Mouse (Mus musculus): ENCODE results near the gene Flvcr2. TPM values are rescaled to one million over a fixed set of nuclear protein-coding genes. Genes with fewer than 3 reads are reported as not detected.

The Flvcr2 gene
- total and polyA plus RNA-seq, 3 experiments = 2.0 to 3.4 (median 2.1) TPM

DNA sequence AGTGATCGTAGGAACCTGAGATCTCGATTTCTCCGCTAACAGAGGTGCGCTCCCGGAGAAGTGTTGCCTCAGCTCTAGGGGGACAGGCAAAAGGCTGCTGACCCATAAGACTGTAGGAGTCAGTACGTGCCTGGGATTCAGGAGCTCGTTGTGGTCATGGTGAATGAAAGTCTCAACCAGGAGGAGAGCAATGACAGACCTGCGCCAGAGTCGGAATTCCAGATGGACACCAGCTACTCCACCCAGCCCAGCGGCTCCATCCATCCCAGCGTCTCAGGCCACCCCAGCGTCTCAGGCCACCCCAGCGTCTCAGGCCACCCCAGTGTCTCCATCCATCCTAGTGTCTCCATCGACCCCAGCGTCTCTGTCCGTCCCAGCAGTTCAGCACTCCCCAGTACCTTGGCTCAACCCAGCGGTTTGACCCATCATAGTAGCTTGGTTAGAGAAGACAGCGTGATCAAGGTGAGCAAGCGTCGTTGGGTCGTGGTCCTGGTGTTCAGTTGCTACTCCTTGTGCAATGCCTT, 419 bp downstream of the Flvcr2 start:
- DNase-seq = no peak
- Histone ChIP-seq H3K9ac (ENCODE audit: low read depth, low read length) (peak overlapping the region; percentile 63), H3K36me3 (ENCODE audit: control insufficient read depth, insufficient read depth, low read length) (no peaks in the 10 kb centered on the region), H3K27me3 (ENCODE audit: control insufficient read depth, insufficient read depth, low read length) (no peaks in the 10 kb centered on the region), H3K79me2 (replicated peaks; ENCODE audit: control insufficient read depth, insufficient read depth, low read length) (no peaks in the 10 kb centered on the region), H3K27ac (peak overlapping the region; percentile 47), H3K4me1 (ENCODE audit: control insufficient read depth, insufficient read depth, low read length) (0 out of 2 replicates have a peak, but pooled peaks cover 2% of the 10 kb centered on the region), H3K4me3 (peak overlapping the region; percentile 49)
- 20% methylated on average over 21 of the region's 21 CpGs for WGBS
- TF ChIP-seq CTCF (IDR thresholded peaks at IDR 0.05) (no peak), EP300 (IDR thresholded peaks at IDR 0.05; ENCODE audit: insufficient read depth, low read depth, low read length) (no peak), POLR2A (IDR thresholded peaks at IDR 0.05; ENCODE audit: insufficient read depth, low read depth, low read length) (no peak)
- intact Hi-C loops (cut with DNase I) = loop anchor here (5.0 kb wide), 1 partner anchor 331 kb away; the partner anchor contains the start of gene Tgfb3

DNA sequence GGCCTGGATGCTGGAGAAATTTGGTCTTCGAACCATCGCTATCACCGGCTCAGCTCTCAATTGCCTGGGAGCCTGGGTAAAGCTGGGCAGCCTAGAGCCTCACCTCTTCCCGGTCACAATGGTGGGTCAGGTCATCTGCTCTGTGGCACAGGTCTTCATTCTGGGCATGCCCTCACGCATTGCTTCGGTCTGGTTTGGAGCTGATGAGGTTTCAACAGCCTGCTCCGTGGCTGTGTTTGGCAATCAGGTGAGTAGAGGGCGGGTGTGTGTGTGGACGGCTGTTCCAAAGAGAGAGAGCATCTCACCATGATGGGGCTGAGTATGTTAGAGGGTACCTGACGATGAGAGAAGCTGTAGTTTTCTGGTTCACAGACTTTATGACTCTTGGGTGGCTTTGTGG, 1.0 kb downstream of the Flvcr2 start:
- TF ChIP-seq POLR2A (IDR thresholded peaks at IDR 0.05; ENCODE audit: insufficient read depth, low read depth, low read length) (no peak), EP300 (IDR thresholded peaks at IDR 0.05; ENCODE audit: insufficient read depth, low read depth, low read length) (no peak), CTCF (IDR thresholded peaks at IDR 0.05) (no peak)
- Histone ChIP-seq H3K79me2 (replicated peaks; ENCODE audit: control insufficient read depth, insufficient read depth, low read length) (no peaks in the 10 kb centered on the region), H3K27ac (no peak overlapping the region), H3K4me3 (no peak overlapping the region), H3K4me1 (ENCODE audit: control insufficient read depth, insufficient read depth, low read length) (0 out of 2 replicates have a peak, but pooled peaks cover 2% of the 10 kb centered on the region), H3K9ac (ENCODE audit: low read depth, low read length) (no peak overlapping the region), H3K27me3 (ENCODE audit: control insufficient read depth, insufficient read depth, low read length) (no peaks in the 10 kb centered on the region), H3K36me3 (ENCODE audit: control insufficient read depth, insufficient read depth, low read length) (no peaks in the 10 kb centered on the region)
- DNase-seq = no peak
- intact Hi-C loops (cut with DNase I) = loop anchor here (5.0 kb wide), 1 partner anchor 330 kb away; the partner anchor contains the start of gene Tgfb3
- 82% methylated on average over 10 of the region's 10 CpGs for WGBS

DNA sequence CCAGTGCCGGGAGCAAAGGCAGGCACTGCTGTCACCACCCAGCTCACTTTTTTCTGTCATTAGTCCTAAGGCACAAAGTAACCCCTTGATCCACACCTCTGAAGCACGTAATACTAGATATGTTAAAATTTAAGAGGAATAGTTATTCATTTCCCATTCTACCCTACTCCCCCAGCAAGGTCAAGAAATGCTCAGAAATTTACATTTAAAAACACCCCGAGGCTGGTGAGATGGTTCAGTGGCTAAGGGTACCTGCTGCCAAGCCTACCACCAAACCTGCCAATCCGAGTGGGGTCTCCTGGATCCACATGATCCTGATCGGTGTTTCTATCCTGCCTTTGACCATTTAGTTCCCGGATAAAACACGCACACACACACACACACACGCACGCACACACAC, 3.5 kb downstream of the Flvcr2 start:
- Histone ChIP-seq H3K9ac (ENCODE audit: low read depth, low read length) (no peak overlapping the region), H3K36me3 (ENCODE audit: control insufficient read depth, insufficient read depth, low read length) (no peaks in the 10 kb centered on the region), H3K79me2 (replicated peaks; ENCODE audit: control insufficient read depth, insufficient read depth, low read length) (no peaks in the 10 kb centered on the region), H3K4me1 (ENCODE audit: control insufficient read depth, insufficient read depth, low read length) (0 out of 2 replicates have a peak, but pooled peaks cover 2% of the 10 kb centered on the region), H3K4me3 (no peak overlapping the region), H3K27me3 (ENCODE audit: control insufficient read depth, insufficient read depth, low read length) (no peaks in the 10 kb centered on the region), H3K27ac (no peak overlapping the region)
- no peak for DNase-seq
- intact Hi-C loops (cut with DNase I) = loop anchor here (5.0 kb wide), 1 partner anchor 327 kb away; the partner anchor contains the start of gene Tgfb3
- TF ChIP-seq CTCF (IDR thresholded peaks at IDR 0.05) = no peak
- no peak for TF ChIP-seq EP300 (IDR thresholded peaks at IDR 0.05; ENCODE audit: insufficient read depth, low read depth, low read length)
- no peak for TF ChIP-seq POLR2A (IDR thresholded peaks at IDR 0.05; ENCODE audit: insufficient read depth, low read depth, low read length)
- 90% methylated on average over 9 of the region's 9 CpGs for WGBS

DNA sequence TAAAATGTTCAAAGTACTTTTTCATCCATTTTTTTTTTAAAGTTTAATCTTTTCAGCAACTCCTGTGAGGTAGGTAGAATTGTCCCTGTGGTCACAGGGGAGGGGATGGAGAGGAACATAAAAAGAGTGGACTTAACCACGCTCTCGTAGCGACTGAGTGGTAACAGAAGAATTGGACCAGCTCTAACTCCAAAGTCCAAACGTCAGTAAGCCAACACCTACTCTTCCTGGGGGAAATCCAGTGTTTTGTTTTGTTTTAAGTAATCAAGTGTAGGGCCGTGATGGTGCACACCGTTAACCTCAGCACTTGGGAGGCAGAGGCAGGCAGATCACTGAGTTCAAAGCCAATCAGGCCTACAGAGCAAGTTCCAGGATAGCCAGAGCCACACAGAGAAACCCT, 5.8 kb downstream of the Flvcr2 start:
- 79% methylated on average over 6 of the region's 6 CpGs for WGBS
- Histone ChIP-seq H3K79me2 (replicated peaks; ENCODE audit: control insufficient read depth, insufficient read depth, low read length) (no peaks in the 10 kb centered on the region), H3K4me3 (no peak overlapping the region), H3K36me3 (ENCODE audit: control insufficient read depth, insufficient read depth, low read length) (no peaks in the 10 kb centered on the region), H3K9ac (ENCODE audit: low read depth, low read length) (no peak overlapping the region), H3K4me1 (ENCODE audit: control insufficient read depth, insufficient read depth, low read length) (peaks cover under 1% of the 10 kb centered on the region; the same call in 1 of the 2 replicates), H3K27ac (no peak overlapping the region), H3K27me3 (ENCODE audit: control insufficient read depth, insufficient read depth, low read length) (no peaks in the 10 kb centered on the region)
- intact Hi-C loops (cut with DNase I) = no loop called here
- DNase-seq = no peak
- TF ChIP-seq EP300 (IDR thresholded peaks at IDR 0.05; ENCODE audit: insufficient read depth, low read depth, low read length) (no peak), CTCF (IDR thresholded peaks at IDR 0.05) (no peak), POLR2A (IDR thresholded peaks at IDR 0.05; ENCODE audit: insufficient read depth, low read depth, low read length) (no peak)

DNA sequence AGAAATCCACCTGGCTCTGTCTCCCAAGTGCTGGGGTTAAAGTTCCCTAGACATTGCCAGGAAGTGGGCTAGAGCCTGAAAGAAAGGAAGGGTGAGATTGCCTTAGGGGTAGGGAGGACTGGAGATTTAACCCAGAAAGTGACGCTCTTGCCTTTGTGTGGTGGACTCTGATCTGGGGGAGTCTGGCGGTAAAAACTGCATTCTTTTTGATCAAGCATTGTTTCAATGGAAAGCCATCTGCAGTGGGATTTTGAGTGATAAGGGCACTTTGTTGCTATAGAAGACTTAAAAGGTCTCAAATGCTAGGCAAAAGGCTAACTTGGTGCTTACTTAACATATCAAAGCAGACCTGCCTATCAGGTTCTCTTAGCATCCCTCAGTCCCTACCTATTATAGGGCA, 6.9 kb downstream of the Flvcr2 start:
- Histone ChIP-seq H3K27ac (no peak overlapping the region), H3K9ac (ENCODE audit: low read depth, low read length) (no peak overlapping the region), H3K79me2 (replicated peaks; ENCODE audit: control insufficient read depth, insufficient read depth, low read length) (no peaks in the 10 kb centered on the region), H3K4me3 (no peak overlapping the region), H3K27me3 (ENCODE audit: control insufficient read depth, insufficient read depth, low read length) (no peaks in the 10 kb centered on the region), H3K36me3 (ENCODE audit: control insufficient read depth, insufficient read depth, low read length) (no peaks in the 10 kb centered on the region), H3K4me1 (ENCODE audit: control insufficient read depth, insufficient read depth, low read length) (no peaks in the 10 kb centered on the region; the same call in 1 of the 2 replicates)
- TF ChIP-seq EP300 (IDR thresholded peaks at IDR 0.05; ENCODE audit: insufficient read depth, low read depth, low read length) (no peak), CTCF (IDR thresholded peaks at IDR 0.05) (no peak), POLR2A (IDR thresholded peaks at IDR 0.05; ENCODE audit: insufficient read depth, low read depth, low read length) (no peak)
- no peak for DNase-seq
- intact Hi-C loops (cut with DNase I) = no loop called here
- WGBS = 59% methylated on average over 2 of the region's 2 CpGs

DNA sequence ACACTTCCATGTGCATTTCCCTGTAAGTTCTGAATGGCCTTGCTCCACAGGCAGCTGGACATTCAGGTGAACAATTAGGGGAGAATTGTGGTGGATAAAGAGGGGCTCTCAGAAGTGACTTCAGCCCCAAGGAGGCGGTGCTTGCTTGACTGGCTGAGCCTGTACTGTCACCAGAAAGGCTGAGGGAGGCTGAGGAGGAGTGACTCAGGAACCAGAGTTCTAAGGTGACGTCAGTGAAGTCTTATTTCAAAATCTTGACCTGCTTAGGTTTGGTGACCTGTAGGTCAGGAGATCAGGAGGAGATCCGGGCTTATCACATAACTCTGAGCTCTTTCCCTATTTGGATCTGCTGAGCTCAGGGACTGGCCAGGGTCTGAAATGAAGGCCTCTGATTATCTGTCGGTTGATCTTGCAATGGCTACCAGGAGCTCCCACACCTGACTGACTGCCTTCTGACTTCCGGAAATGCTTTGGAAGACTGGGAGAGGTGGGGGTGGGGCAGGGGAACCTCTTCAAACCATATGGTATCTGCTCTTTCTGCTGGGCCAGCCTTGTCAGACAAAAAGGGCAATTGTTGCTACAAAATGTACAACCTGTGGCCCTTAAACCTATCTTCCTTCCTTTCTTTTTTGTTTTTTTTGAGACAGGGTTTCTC, 8.4 kb downstream of the Flvcr2 start:
- H3K4me3 ChIP-seq = no peak overlapping the region
- DNase-seq = no peak
- WGBS = 67% methylated on average over 5 of the region's 5 CpGs
- no peak overlapping the region for H3K27ac ChIP-seq
- H3K9ac ChIP-seq (ENCODE audit: low read depth, low read length) = no peak overlapping the region
- intact Hi-C loops (cut with DNase I) = no loop called here
- no peaks in the 10 kb centered on the region; the same call in 1 of the 2 replicates for H3K4me1 ChIP-seq (ENCODE audit: control insufficient read depth, insufficient read depth, low read length)
- TF ChIP-seq EP300 (IDR thresholded peaks at IDR 0.05; ENCODE audit: insufficient read depth, low read depth, low read length) = no peak
- TF ChIP-seq POLR2A (IDR thresholded peaks at IDR 0.05; ENCODE audit: insufficient read depth, low read depth, low read length) = no peak
- TF ChIP-seq CTCF (IDR thresholded peaks at IDR 0.05) = no peak
- H3K36me3 ChIP-seq (ENCODE audit: control insufficient read depth, insufficient read depth, low read length) = no peaks in the 10 kb centered on the region
- no peaks in the 10 kb centered on the region for H3K27me3 ChIP-seq (ENCODE audit: control insufficient read depth, insufficient read depth, low read length)
- H3K79me2 ChIP-seq (replicated peaks; ENCODE audit: control insufficient read depth, insufficient read depth, low read length) = no peaks in the 10 kb centered on the region

Measured in heart, adult 2 months (tissue).